Mouse (Mus musculus) midbrain, postnatal 0 days (tissue): ENCODE results near the gene Cd2bp2. TPM values are rescaled to one million over a fixed set of nuclear protein-coding genes. Genes with fewer than 3 reads are reported as not detected.

Experiments
- ATAC-seq: fragments of 200-750 bp; cut with Nextera tagmentation; 2 replicates; pipeline ENCODE4 v1.8.0; 2017; ENCODE audit warnings: moderate number of reproducible peaks, mild to moderate bottlenecking, moderate TSS enrichment, moderate library complexity; ENCODE audit not compliant: low FRiP score
- DNase-seq: peaks from one replicate; pipeline ENCODE4 v3.0.0-alpha.2; 2015; ENCODE audit warnings: low spot score
- H3K27ac ChIP-seq: fragments of 300-500 bp; sonication (generic); 2 replicates; pipeline ENCODE4 v1.5.1; 2014; ENCODE audit warnings: low read depth, mild to moderate bottlenecking, low read length, mixed read lengths
- H3K27me3 ChIP-seq: fragments of 300-500 bp; sonication (generic); 2 replicates; pipeline ENCODE4 v1.6.1; 2014; ENCODE audit warnings: low read length, control low read depth, mixed read lengths; ENCODE audit not compliant: insufficient read depth
- H3K36me3 ChIP-seq: fragments of 300-500 bp; sonication (generic); 2 replicates; pipeline ENCODE4 v1.6.1; 2014; ENCODE audit warnings: low read length, control low read depth, mixed read lengths; ENCODE audit not compliant: insufficient read depth
- H3K4me1 ChIP-seq: fragments of 300-500 bp; sonication (generic); 2 replicates; pipeline ENCODE4 v1.6.1; 2014; ENCODE audit warnings: mild to moderate bottlenecking, control low read depth, antibody characterized with exemption, low read length, mixed read lengths; ENCODE audit not compliant: insufficient read depth
- H3K4me2 ChIP-seq: fragments of 300-500 bp; sonication (generic); 2 replicates; pipeline ENCODE4 v1.6.1; 2014; ENCODE audit warnings: low read depth, mild to moderate bottlenecking, low read length, mixed read lengths; ENCODE audit not compliant: poor library complexity, severe bottlenecking
- H3K4me3 ChIP-seq: fragments of 300-500 bp; sonication (generic); 2 replicates; pipeline ENCODE4 v1.5.1; 2014; ENCODE audit warnings: low read depth, mild to moderate bottlenecking, low read length, moderate library complexity
- H3K9ac ChIP-seq: fragments of 300-500 bp; sonication (generic); replicated peaks from 2 replicates; pipeline ENCODE4 v1.6.1; 2014; ENCODE audit warnings: mild to moderate bottlenecking, low read length, moderate library complexity, mixed read lengths; ENCODE audit not compliant: poor library complexity, severe bottlenecking
- H3K9me3 ChIP-seq: fragments of 300-500 bp; sonication (generic); 2 replicates; pipeline ENCODE4 v1.6.1; 2016; ENCODE audit warnings: low read length, control low read depth
- CTCF ChIP-seq: IDR thresholded peaks from 2 replicates; pipeline ENCODE4 v1.5.1; 2016; ENCODE audit warnings: antibody characterized with exemption, mild to moderate bottlenecking
- WGBS: fragments of 180-500 bp; shearing (Covaris S2); extraction: QIAGEN DNeasy Blood & Tissue Kit; methylation state at CpG from one replicate; pipeline ENCODE4 v1.1.7; 2014; 5-methylcytosine and 5-hydroxymethylcytosine counted together
- polyA plus RNA-seq: library from polyadenylated mRNA; unstranded; fragments of >200 nt; fragmentation: Nextera tagmentation; extraction: Ambion mirVana; gene quantifications from 2 replicates; pipeline ENCODE4 v1.2.1, GENCODE M21; 2015
- total RNA-seq: library from RNA; depleted of rRNA; stranded (reverse); fragments of >200 nt; gene quantifications from 2 replicates; pipeline ENCODE4 v1.2.3, GENCODE M21; 2014

The Cd2bp2 gene
- total and polyA plus RNA-seq, 2 experiments from 2014 or later, result 64.8 to 85.7 TPM

DNA sequence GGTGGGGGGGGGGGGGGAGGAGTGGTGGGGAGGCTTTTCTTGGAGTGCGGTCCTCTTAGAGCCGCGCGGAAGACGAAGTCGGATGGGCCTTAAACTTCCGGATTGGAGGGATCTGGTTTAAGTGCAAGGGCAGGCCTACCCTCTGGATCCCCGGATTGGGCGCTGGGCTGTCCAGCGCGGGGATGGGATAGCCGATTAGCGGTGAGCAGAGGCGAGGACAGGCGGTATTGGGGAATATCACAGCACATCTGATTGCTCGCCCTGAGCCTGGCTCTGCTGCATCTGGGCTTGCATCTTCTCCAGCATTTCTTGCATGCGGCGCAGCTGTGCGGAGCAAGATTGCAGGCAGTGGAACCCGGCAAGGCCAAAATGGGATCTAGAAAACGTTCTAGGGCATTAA lies 18.7 kb upstream of the Cd2bp2 start:
- no peak for TF ChIP-seq CTCF
- H3K27me3 ChIP-seq, result no peaks in the 10 kb centered on the region
- no peaks in the 10 kb centered on the region for H3K36me3 ChIP-seq
- DNase-seq, result no peak
- H3K27ac ChIP-seq, result no peak overlapping the region
- WGBS, result 39% methylated on average over 21 of the region's 21 CpGs
- ATAC-seq, result no peak
- H3K4me2 ChIP-seq, result peak overlapping the region; percentile 44
- H3K4me3 ChIP-seq, result no peak overlapping the region
- no peaks in the 10 kb centered on the region for H3K4me1 ChIP-seq
- no peaks in the 10 kb centered on the region for H3K9me3 ChIP-seq
- H3K9ac ChIP-seq, result no peak overlapping the region

DNA sequence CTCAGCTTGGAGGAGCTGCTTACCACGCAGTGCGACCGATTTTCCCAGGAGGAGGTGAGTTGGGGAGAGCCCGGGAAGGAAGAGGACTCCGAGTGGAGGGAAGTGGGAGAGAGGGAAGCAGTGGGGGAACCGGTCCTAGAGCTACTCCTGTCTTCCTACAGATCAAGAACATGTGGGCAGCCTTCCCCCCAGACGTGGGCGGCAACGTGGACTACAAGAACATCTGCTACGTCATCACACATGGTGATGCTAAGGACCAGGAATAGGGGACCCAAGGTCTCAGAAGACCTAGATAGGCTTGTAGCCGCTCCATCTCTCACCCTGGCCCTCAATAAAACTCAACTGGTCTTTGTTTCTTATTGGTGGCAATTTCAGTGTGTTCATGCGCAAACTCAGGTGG lies 18.1 kb upstream of the Cd2bp2 start:
- Histone ChIP-seq H3K27me3 (no peaks in the 10 kb centered on the region), H3K36me3 (no peaks in the 10 kb centered on the region), H3K9me3 (no peaks in the 10 kb centered on the region), H3K9ac (no peak overlapping the region), H3K27ac (no peak overlapping the region), H3K4me3 (no peak overlapping the region), H3K4me1 (no peaks in the 10 kb centered on the region), H3K4me2 (no peak overlapping the region)
- no peak for TF ChIP-seq CTCF
- ATAC-seq, result no peak
- WGBS, result 53% methylated on average over 12 of the region's 12 CpGs
- DNase-seq, result no peak

DNA sequence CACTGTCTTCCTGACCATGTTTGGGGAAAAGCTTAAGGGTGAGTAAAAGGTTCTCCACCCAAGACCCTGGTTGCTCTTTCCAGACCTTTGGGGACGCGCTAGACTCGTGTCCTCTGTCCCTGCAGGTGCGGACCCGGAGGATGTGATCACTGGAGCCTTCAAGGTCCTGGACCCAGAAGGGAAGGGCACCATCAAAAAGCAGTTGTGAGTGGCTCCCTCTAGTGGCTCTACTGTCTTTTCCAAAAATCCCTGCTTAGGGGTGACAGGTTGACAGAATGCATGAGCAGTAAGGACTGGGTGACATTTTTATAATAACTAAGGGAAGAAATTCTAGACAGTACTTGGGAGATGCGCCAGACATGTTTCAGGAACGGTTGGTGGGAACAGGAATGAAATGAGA lies 17.6 kb upstream of the Cd2bp2 start:
- Histone ChIP-seq H3K27ac (no peak overlapping the region), H3K9ac (no peak overlapping the region), H3K9me3 (no peaks in the 10 kb centered on the region), H3K27me3 (no peaks in the 10 kb centered on the region), H3K4me3 (no peak overlapping the region), H3K4me1 (no peaks in the 10 kb centered on the region), H3K36me3 (no peaks in the 10 kb centered on the region), H3K4me2 (no peak overlapping the region)
- WGBS, result 38% methylated on average over 7 of the region's 7 CpGs
- peak; percentile 68 for TF ChIP-seq CTCF
- ATAC-seq (no peak), DNase-seq (peak; percentile 19)

- H3K9ac ChIP-seq, result no peak overlapping the region
- ATAC-seq (no peak), DNase-seq (no peak)
- 90% methylated on average over 12 of the region's 12 CpGs for WGBS
- no peaks in the 10 kb centered on the region for H3K27me3 ChIP-seq
- no peak overlapping the region for H3K4me3 ChIP-seq
- no peak overlapping the region for H3K4me2 ChIP-seq
- TF ChIP-seq CTCF, result no peak
- no peaks in the 10 kb centered on the region for H3K9me3 ChIP-seq
- H3K36me3 ChIP-seq, result no peaks in the 10 kb centered on the region
- H3K4me1 ChIP-seq, result no peaks in the 10 kb centered on the region
- no peak overlapping the region for H3K27ac ChIP-seq
These were observed 16.8 kb upstream of the Cd2bp2 start for GRCm38 (mm10) chr7:127212432-127213250.

- Histone ChIP-seq H3K4me3 (no peak overlapping the region), H3K27me3 (no peaks in the 10 kb centered on the region), H3K36me3 (no peaks in the 10 kb centered on the region), H3K9ac (no peak overlapping the region), H3K4me2 (no peak overlapping the region), H3K27ac (no peak overlapping the region), H3K4me1 (peaks cover 6% of the 10 kb centered on the region), H3K9me3 (no peaks in the 10 kb centered on the region)
- 77% methylated on average over 5 of the region's 5 CpGs for WGBS
- TF ChIP-seq CTCF, result no peak
- DNase-seq, result no peak
- ATAC-seq, result no peak
These were observed 15.3 kb upstream of the Cd2bp2 start for GRCm38 (mm10) chr7:127211014-127211745.

GRCm38 (mm10) chr7:127210266-127210665 lies 14.4 kb upstream of the Cd2bp2 start:
- H3K27me3 ChIP-seq, result no peaks in the 10 kb centered on the region
- no peak for DNase-seq

More at GRCm38 (mm10) chr7:127210266-127210665, 14.4 kb upstream of the Cd2bp2 start:
- no peak overlapping the region for H3K27ac ChIP-seq
- ATAC-seq, result no peak
- no peak overlapping the region for H3K4me2 ChIP-seq
- no peaks in the 10 kb centered on the region for H3K9me3 ChIP-seq
- no peak overlapping the region for H3K9ac ChIP-seq
- WGBS, result 94% methylated on average over 4 of the region's 4 CpGs
- H3K4me3 ChIP-seq, result no peak overlapping the region
- peaks cover 6% of the 10 kb centered on the region for H3K4me1 ChIP-seq
- TF ChIP-seq CTCF, result no peak
- H3K36me3 ChIP-seq, result no peaks in the 10 kb centered on the region
